Mouse (Mus musculus): ENCODE results near the gene Arhgdia. TPM values are rescaled to one million over a fixed set of nuclear protein-coding genes. Genes with fewer than 3 reads are reported as not detected.
A peak's percentile ranks its signal among the peaks of the same experiment; 100 is the strongest.
"Not testable (repeated sequence)": the region's sequence is repeated elsewhere in the genome, so short reads cannot be mapped to it uniquely, and the experiment has no call there.

Gene Arhgdia
- polyA plus RNA-seq, 1 experiment from 2014 or later: 548 TPM

DNA sequence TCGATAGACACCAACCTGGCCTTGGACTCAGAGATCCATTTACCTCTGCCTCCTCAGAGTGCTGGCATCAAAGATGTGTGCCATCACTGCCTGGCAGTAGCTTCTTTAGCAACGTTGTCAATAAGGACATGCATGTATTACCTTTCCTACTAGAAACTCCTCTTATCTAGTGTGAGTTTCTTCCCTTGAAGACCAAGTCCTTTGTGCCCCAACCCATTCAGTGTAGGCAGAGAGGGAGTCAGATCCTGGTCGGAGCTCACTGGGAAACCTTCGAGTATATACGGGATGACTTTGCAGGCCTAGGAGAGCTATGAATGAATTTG is 7.2 kb downstream of the Arhgdia start:
- Histone ChIP-seq H3K27ac (no peak overlapping the region), H3K27me3 (no peaks in the 10 kb centered on the region)
- ATAC-seq (ENCODE audit: low FRiP score): no peak

GRCm38 (mm10) chr11:120573585-120574277 is 7.7 kb downstream of the Arhgdia start:
- Histone ChIP-seq H3K4me3 (peak overlapping the region; percentile 69), H3K4me1 (peaks cover 21% of the 10 kb centered on the region), H3K4me2 (replicated peaks) (peak overlapping the region; percentile 86), H3K27ac (peak overlapping the region; percentile 95), H3K9ac (peak overlapping the region; percentile 85), H3K9me3 (replicated peaks) (no peaks in the 10 kb centered on the region), H3K36me3 (peaks cover 38% of the 10 kb centered on the region), H3K27me3 (no peaks in the 10 kb centered on the region)
- WGBS: under 1% methylated on average over 23 of the region's 23 CpGs
- no peak; the same call in 1 of the 2 replicates for ATAC-seq (ENCODE audit: low FRiP score)

More for the DNA sequence above, 7.2 kb downstream of the Arhgdia start:
- H3K4me1 ChIP-seq: peaks cover 25% of the 10 kb centered on the region
- H3K36me3 ChIP-seq: peaks cover 42% of the 10 kb centered on the region
- no peaks in the 10 kb centered on the region for H3K9me3 ChIP-seq (replicated peaks)
- peak overlapping the region; percentile 69 for H3K4me3 ChIP-seq
- H3K4me2 ChIP-seq (replicated peaks): peak overlapping the region; percentile 86
- WGBS: 53% methylated on average over 5 of the region's 5 CpGs
- peak overlapping the region; percentile 85 for H3K9ac ChIP-seq

DNA sequence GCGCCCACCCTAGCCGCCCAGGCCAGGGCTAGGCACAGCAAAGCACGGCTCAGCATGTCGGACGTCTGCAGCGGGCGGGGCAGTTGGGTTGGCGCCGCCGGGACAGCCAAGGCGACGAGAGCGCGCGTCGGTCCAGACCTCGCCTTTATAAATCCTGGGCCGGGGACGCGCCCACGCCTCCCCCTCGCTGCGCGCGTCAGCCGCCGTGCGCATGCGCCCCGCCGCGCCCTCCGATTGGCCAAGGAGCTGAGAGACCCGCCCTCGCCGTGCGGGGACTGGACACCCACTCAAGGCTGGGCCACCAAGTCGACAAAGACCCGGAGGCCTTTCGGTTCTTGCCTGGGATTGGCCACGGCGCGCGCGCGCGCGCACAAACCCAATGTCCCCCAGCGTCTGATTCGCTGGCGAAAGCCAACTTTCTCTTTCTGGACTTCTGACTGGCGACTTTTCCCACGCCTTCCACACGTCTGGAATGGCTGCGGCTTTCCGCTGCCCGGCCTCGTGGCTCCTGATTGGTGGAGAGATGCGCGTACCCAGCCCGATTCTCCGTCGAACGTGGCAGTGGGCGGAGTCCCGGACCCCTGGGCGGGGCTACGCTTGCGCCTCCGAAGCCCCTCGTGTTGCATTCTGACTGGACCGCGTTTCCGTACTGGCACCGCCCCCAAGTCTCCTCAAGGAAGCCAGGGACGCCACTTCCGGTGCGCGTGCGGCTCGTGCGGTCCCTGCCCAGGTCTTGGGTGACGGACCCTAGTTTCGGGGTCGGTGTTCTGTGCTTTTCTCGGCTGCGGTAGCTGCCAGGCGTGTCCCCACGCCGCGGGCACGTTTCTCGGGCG is 8.5 kb downstream of the Arhgdia start, which contains the start of gene P4hb:
Gene P4hb (minus strand): TSS at position 502 of the 833 bp plus-strand sequence.
- Histone ChIP-seq H3K27me3 (no peaks in the 10 kb centered on the region), H3K9ac (peak within 1 kb of the TSS; percentile 87), H3K27ac (peak within 1 kb of the TSS; percentile 95), H3K4me1 (peaks cover 20% of the 10 kb centered on the region), H3K4me2 (replicated peaks) (peak within 1 kb of the TSS; percentile 86), H3K36me3 (peaks cover 38% of the 10 kb centered on the region), H3K4me3 (peak within 1 kb of the TSS; percentile 69), H3K9me3 (replicated peaks) (no peaks in the 10 kb centered on the region)
- ATAC-seq (ENCODE audit: low FRiP score): peak; percentile 98
- WGBS: under 1% methylated on average over 92 of the region's 94 CpGs

DNA sequence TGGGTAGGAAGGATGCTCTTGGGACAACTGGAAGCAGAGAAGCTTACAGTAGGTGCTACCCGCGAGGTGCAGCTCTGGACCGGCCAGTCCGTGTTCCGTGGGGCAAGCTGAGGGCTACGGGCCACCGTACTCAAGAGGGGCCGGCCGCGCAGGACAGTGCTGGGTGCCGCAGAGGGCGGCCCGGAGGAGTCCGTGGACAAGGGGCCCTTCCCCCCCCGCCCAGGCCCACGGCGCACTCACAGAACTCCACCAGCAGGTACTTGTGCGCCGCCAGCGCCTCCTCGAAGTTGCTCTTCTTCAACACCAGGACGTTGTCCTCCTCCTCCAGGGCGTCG is 9.0 kb downstream of the Arhgdia start:
- no peaks in the 10 kb centered on the region for H3K9me3 ChIP-seq (replicated peaks)
- peak overlapping the region; percentile 69 for H3K4me3 ChIP-seq
- H3K4me2 ChIP-seq (replicated peaks): peak overlapping the region; percentile 86
- WGBS: 0% methylated on average over 20 of the region's 24 CpGs
- H3K27ac ChIP-seq: peak overlapping the region; percentile 95
- H3K36me3 ChIP-seq: peaks cover 38% of the 10 kb centered on the region
- no peaks in the 10 kb centered on the region for H3K27me3 ChIP-seq
- H3K9ac ChIP-seq: peak overlapping the region; percentile 87
- peak; percentile 37 for ATAC-seq (ENCODE audit: low FRiP score)
- peaks cover 20% of the 10 kb centered on the region for H3K4me1 ChIP-seq

DNA sequence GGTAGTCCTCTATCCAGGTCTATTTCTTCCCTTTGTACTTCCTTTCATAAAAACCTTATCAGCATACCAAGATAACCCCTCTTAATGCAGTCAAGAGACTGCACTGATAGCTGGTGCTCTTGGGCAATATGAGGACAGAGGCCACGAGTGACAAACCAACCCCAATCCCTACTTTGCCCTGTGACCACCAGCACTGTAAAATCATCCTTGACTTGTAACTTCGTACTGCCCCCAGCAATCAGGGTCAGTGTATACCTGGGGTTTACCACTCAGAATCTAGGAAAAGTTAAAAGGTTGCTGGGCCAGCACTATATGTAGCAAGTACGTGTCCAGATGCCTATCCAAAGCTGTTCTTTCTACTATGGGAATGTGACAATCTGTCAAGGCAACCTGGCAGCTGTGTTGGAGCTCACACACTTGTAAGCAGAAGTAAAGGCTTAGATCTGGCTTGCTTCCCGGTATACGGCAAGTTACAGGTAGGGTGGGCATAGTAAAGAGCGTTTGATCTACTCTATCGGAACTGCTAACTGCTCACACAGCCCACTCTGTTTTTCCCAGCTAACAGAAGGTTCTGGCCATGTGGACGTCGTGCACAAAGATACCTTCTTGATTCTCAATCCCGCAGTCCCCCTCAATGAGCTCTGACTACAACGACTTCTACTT is 9.5 kb downstream of the Arhgdia start:
- no peak for ATAC-seq (ENCODE audit: low FRiP score)
- 15% methylated on average over 11 of the region's 11 CpGs for WGBS
- Histone ChIP-seq H3K4me2 (replicated peaks) (peak overlapping the region; percentile 86), H3K27me3 (no peaks in the 10 kb centered on the region), H3K9me3 (replicated peaks) (no peaks in the 10 kb centered on the region), H3K9ac (peak overlapping the region; percentile 87), H3K4me1 (peaks cover 22% of the 10 kb centered on the region), H3K27ac (peak overlapping the region; percentile 95), H3K36me3 (peaks cover 38% of the 10 kb centered on the region), H3K4me3 (peak overlapping the region; percentile 69)

- Histone ChIP-seq H3K27ac (no peak overlapping the region), H3K27me3 (no peaks in the 10 kb centered on the region)
Measured at GRCm38 (mm10) chr11:120571122-120571521, 10.3 kb downstream of the Arhgdia start.

DNA sequence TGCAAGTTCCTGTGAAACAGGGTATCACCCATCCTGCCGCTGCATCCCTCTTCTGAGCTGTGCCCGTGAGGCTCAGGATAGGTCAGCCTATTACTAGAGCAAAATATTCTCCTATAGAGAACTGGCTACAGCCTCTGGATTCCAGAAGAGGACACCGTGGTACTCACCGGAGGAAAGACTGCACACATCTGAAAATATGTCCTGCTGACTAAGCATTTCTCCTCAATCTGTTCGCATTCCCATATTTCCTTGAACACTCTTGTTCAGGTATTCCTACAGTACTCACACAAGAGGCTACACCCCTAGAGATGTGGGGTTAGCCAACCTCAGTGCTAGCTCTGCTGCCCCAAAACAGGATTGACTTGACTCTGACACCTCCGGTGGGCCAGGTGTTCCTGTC is 13.1 kb downstream of the Arhgdia start:
- ATAC-seq (ENCODE audit: low FRiP score): no peak
- Histone ChIP-seq H3K27ac (no peak overlapping the region), H3K4me1 (peaks cover 13% of the 10 kb centered on the region), H3K36me3 (peaks cover 74% of the 10 kb centered on the region), H3K4me2 (replicated peaks) (no peak overlapping the region), H3K9ac (no peak overlapping the region), H3K27me3 (no peaks in the 10 kb centered on the region), H3K9me3 (replicated peaks) (no peaks in the 10 kb centered on the region), H3K4me3 (no peak overlapping the region)
- 97% methylated on average over 6 of the region's 6 CpGs for WGBS

More at GRCm38 (mm10) chr11:120571122-120571521, 10.3 kb downstream of the Arhgdia start:
- Histone ChIP-seq H3K4me3 (peak overlapping the region; percentile 69; the same call in 1 of the 2 replicates), H3K9ac (peak overlapping the region; percentile 87; the same call in 1 of the 2 replicates), H3K9me3 (replicated peaks) (no peaks in the 10 kb centered on the region), H3K4me2 (replicated peaks) (peak overlapping the region; percentile 86), H3K4me1 (peaks cover 22% of the 10 kb centered on the region), H3K36me3 (peaks cover 46% of the 10 kb centered on the region)
- WGBS: 89% methylated on average over 3 of the region's 3 CpGs
- ATAC-seq (ENCODE audit: low FRiP score): no peak

DNA sequence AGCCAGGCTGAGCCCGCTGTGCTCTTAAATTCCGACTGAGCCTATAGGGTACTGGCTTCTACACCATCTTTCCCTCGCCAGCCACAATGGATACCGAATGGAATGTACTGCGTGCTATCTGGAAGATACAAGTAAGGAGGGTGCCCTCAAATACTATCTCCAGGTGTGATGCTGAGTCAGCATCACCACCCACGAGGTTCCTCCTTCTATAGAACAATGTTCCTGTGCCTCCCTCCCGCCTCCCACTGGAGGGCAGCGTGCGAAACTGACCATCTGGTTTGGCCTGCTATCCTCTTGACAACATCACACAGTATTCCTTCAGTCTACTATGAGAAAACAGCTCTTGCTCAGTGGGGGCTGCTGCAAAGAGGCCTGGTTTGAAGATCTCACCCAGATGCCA is 16.3 kb downstream of the Arhgdia start:
- Histone ChIP-seq H3K4me3 (no peak overlapping the region), H3K27me3 (no peaks in the 10 kb centered on the region), H3K4me2 (replicated peaks) (no peak overlapping the region), H3K36me3 (peaks cover 93% of the 10 kb centered on the region), H3K27ac (no peak overlapping the region), H3K9ac (no peak overlapping the region), H3K4me1 (peaks cover 3% of the 10 kb centered on the region), H3K9me3 (replicated peaks) (no peaks in the 10 kb centered on the region)
- ATAC-seq (ENCODE audit: low FRiP score): no peak
- 84% methylated on average over 9 of the region's 9 CpGs for WGBS

GRCm38 (mm10) chr11:120562949-120563348 is 18.5 kb downstream of the Arhgdia start:
- 98% methylated on average over 13 of the region's 13 CpGs for WGBS
- Histone ChIP-seq H3K9me3 (replicated peaks) (no peaks in the 10 kb centered on the region), H3K4me2 (replicated peaks) (no peak overlapping the region), H3K4me1 (peaks cover 3% of the 10 kb centered on the region; the same call in 1 of the 2 replicates), H3K27me3 (no peaks in the 10 kb centered on the region), H3K4me3 (no peak overlapping the region), H3K9ac (no peak overlapping the region), H3K36me3 (peaks cover 93% of the 10 kb centered on the region), H3K27ac (no peak overlapping the region)
- no peak for ATAC-seq (ENCODE audit: low FRiP score)

GRCm38 (mm10) chr11:120560952-120561728 is 20.3 kb downstream of the Arhgdia start:
- H3K27ac ChIP-seq: no peak overlapping the region
- peaks cover 74% of the 10 kb centered on the region for H3K36me3 ChIP-seq
- ATAC-seq (ENCODE audit: low FRiP score): no peak
- H3K4me2 ChIP-seq (replicated peaks): no peak overlapping the region
- no peaks in the 10 kb centered on the region for H3K27me3 ChIP-seq
- no peak overlapping the region for H3K4me3 ChIP-seq
- 93% methylated on average over 13 of the region's 13 CpGs for WGBS
- H3K9me3 ChIP-seq (replicated peaks): no peaks in the 10 kb centered on the region; the same call in 1 of the 2 replicates
- H3K9ac ChIP-seq: no peak overlapping the region
- no peaks in the 10 kb centered on the region for H3K4me1 ChIP-seq

- H3K4me1 ChIP-seq; H3K9me3 ChIP-seq (replicated peaks); ATAC-seq (ENCODE audit: low FRiP score); H3K4me2 ChIP-seq (replicated peaks); H3K27ac ChIP-seq; H3K9ac ChIP-seq; H3K4me3 ChIP-seq; H3K27me3 ChIP-seq: not testable (repeated sequence)
- H3K36me3 ChIP-seq: peaks cover 51% of the 10 kb centered on the region
- WGBS: 87% methylated on average over 6 of the region's 6 CpGs
Measured at GRCm38 (mm10) chr11:120558843-120559242, 22.6 kb downstream of the Arhgdia start.

Data from hindbrain, embryonic 12.5 days (tissue).